Mouse (Mus musculus) NIH3T3 (cell line): ENCODE measurements around the gene Ifrd2.

Experiments
- DNase-seq: peaks from one replicate; pipeline ENCODE4 v3.0.0-alpha.2; 2012; ENCODE audit warnings: low read depth

Ifrd2 gene

DNA sequence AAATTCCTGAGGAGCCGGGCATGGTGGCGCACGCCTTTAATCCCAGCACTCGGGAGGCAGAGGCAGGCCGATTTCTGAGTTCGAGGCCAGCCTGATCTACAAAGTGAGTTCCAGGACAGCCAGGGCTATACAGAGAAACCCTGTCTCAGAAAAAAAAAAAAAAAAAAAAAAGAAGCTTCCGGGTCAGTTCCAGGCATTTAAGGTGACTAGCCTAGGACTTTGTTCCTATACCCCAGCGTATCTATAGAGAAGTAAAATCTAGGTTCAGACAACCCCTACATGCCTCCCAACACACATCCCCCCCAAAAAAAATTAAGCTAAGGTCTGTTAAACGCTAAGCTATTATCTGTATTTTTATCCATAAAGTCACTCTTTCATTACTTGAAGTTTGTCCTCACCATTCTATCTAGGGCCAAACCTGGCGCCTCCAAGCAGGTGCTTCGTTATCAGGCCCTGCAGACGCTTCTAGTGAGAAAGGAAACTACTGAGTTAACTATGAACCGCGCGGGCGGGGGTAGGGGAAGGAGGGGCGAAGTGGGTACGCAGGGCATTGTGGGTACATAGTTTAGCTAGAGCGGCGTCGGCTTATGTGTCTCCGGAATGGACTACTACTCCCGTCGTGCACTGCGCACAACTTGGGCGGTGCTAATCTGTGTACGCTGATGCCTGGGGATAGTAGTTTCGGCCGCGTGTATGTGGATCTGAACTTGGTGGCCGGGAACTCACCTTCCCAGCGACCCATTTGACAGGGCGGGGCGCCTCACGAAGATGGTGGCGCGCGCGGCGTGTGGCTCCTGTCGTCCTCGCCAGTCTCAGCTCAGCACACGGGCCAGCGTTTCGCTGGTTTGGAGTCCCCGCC is at the start of gene Ifrd2:
TSS of gene Ifrd2 (plus strand) at position 669 of the 859 bp plus-strand sequence.
- peak; percentile 95 for DNase-seq

DNA sequence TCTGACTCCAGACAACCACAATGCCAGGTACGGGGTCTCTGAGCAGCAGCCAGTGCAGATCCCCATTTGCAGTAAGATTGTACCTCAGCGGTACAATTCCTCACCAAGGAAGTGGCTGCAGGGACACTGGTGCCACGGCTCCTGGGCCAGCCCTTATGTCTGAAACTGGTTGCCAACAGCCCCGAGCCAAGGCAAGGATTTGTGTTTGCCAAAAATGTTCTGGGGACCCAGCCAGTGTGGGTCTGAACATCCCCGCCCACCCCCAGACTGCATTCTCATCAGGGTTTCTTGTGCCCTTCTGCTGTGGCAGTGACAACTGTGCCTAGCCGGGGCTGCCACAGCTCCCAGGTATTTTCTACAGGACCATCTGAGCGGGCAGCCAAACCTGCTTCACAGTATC is 49.2 kb upstream of the Ifrd2 start:
- DNase-seq = no peak

GRCm38 (mm10) chr9:107538711-107539110 is 48.7 kb upstream of the Ifrd2 start:
- DNase-seq = no peak

- DNase-seq = no peak
Measured at GRCm38 (mm10) chr9:107539940-107540339, 47.5 kb upstream of the Ifrd2 start.

DNA sequence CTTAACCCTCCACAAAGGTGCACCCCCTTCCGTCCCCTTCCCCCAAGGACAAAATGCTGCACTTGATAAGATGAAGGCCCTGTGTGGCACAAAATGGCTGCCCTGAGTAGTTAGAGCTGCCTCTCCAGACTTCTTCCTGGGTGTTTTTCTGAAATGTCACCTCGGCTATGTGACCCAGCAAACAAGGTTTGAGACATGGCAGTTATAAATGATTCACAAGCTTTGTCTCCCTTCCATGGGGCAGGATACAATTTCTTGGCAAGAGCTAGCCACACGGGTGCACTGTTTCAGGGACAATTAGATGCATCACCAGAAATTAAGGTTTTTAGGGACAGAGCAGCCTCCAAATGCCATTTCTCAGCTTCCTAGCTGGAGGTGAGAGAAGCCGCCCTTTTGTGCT is 47.0 kb upstream of the Ifrd2 start:
- no peak for DNase-seq

DNA sequence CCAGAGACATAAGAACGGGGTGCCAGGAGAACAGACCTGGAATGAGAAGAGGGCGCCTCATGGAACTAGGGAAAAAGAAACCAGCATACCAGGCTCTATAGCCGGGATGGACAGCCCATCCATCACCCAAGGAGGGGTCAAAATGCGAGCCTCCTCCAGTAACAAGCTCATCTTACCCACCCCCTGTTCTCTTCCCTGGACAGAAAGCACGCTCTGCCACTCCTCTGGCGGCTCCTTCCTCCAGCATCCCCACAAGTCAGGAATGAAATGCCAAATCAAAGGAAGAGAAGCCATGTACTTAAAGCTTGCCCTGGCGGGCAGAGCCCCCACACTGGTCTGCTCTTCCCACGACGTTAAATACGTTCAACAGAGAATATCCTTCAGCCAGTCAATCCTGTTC is 46.4 kb upstream of the Ifrd2 start:
- DNase-seq = no peak

GRCm38 (mm10) chr9:107541474-107542351 is 45.7 kb upstream of the Ifrd2 start, which contains the start of the genes Cyb561d2 and Nprl2:
Gene Cyb561d2 (minus strand): TSS chr9:107542193.
Gene Nprl2 (plus strand): TSS chr9:107542226.
- peak; percentile 94 for DNase-seq

- no peak for DNase-seq
Measured at GRCm38 (mm10) chr9:107542352-107542686, 45.1 kb upstream of the Ifrd2 start.

DNA sequence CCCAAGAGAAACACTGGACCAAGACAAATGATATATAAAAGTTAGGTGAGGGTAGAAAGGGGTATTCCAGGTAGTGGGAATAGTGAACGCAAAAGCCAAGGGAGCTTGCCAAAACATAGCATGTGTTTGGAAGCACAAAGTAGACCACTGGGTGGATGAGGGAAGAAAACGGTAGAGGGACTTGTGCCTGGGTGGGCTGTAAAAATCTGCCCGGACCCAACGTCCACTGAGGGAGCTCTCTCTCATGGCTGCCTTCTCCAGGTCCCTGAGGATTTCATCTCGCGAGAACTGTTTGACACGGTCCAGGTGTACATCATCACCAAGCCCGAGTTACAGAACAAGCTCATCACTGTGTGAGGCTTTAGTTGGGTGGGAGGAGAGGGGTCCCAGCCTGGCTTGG is 44.7 kb upstream of the Ifrd2 start:
- DNase-seq = no peak

GRCm38 (mm10) chr9:107543299-107543698 is 44.1 kb upstream of the Ifrd2 start:
- DNase-seq = no peak

- no peak for DNase-seq
Measured at GRCm38 (mm10) chr9:107544196-107544700, 43.2 kb upstream of the Ifrd2 start.

DNA sequence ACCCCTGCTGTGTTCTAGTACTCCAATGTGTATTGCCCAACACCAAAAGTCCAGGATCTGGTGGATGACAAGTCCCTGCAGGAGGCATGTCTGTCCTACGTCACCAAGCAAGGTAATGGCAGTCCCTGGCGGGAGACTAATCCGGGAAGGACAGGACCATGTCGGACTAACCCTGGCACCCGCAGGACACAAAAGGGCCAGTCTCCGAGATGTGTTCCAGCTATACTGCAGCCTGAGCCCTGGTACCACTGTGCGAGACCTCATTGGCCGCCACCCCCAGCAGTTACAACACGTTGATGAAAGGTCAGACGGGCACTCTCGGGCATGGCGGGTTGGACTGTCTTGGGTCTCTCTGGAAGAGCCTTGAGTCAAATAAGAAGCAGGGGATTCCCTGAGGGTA is 42.7 kb upstream of the Ifrd2 start:
- no peak for DNase-seq

- DNase-seq = no peak
Measured at GRCm38 (mm10) chr9:107545199-107545598, 42.2 kb upstream of the Ifrd2 start.

GRCm38 (mm10) chr9:107545602-107546001 is 41.8 kb upstream of the Ifrd2 start:
- peak; percentile 87 for DNase-seq

DNA sequence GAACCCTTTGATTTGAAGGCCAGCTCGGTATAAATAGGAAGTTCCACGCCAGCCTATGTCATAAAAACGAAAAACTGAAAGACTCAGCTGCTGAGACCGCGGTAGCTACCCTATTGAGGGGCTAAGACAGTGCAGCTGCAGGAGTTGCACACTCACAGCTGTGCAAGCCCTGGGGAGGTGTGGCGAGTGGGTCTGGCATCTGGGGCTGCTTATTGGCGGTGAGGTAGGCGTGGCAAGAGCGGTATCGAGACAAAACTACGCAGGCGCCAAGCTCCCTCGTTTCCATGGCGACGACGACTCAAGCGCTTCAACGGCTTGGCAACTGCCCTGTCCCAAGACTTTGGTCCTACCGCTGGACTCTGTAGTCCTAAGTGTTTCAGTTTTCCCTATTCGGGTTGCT is 40.4 kb upstream of the Ifrd2 start, which contains the start of gene Zmynd10:
TSS of gene Zmynd10 (plus strand) at position 273 of the 400 bp plus-strand sequence.
- peak; percentile 92 for DNase-seq

GRCm38 (mm10) chr9:107547957-107548356 is 39.5 kb upstream of the Ifrd2 start:
- no peak for DNase-seq

- DNase-seq = no peak
Measured at GRCm38 (mm10) chr9:107548820-107549219, 38.6 kb upstream of the Ifrd2 start.

DNA sequence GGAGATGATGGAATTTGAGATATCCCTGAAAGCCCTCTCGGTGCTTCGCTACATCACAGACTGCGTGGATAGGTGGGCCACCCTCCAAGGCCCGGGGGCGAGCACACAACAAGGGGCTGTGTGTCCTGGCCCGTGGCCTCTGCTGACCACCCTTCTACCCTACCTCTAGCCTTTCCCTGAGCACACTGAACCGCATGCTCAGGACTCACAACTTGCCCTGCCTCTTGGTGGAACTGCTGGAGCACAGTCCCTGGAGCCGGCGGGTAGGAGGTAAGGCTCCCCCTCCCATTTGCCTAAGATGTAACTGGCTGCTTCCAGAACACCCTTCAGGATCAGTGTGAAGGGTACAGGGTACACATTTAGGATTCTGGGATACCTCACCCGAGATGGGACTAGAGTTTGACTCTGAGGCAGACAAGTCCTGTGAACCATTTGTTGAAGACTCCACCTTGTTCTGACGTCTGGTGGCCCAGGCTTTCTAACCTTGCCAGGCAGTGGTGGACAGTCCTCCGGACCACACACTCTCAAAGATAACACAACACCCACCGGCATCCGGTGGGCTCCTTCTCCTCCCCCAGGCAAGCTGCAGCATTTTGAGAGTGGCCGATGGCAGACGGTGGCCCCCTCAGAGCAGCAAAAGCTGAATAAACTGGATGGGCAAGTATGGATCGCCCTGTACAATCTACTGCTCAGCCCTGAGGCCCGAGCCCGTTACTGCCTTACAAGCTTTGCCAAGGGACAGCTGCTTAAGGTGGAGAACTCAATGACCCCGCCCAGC is 38.0 kb upstream of the Ifrd2 start:
- DNase-seq = no peak

DNA sequence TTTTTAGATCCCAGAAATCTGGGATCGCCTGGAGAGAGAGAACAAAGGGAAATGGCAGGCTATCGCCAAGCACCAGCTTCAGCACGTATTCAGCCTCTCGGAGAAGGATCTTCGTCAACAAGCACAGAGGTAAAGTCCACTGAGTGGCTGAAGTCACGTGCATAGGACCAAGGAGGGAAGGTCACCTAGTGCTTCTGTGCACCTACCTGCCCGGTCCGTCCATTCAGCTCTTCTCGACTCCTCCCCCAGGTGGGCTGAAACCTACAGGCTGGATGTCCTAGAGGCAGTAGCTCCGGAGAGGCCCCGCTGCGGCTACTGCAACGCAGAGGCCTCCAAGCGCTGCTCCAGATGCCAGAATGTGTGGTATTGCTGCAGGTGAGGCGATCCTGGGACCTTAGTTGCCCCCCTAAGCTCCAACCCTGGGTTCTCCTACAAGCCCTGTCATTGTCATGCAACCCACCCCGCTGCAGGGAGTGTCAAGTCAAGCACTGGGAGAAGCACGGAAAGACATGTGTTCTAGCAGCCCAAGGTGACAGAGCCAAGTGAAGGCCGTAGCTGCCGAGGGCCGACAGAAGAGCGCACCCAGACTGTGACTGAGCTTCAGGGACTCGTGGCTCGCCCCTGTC is 36.8 kb upstream of the Ifrd2 start:
- DNase-seq = no peak

DNA sequence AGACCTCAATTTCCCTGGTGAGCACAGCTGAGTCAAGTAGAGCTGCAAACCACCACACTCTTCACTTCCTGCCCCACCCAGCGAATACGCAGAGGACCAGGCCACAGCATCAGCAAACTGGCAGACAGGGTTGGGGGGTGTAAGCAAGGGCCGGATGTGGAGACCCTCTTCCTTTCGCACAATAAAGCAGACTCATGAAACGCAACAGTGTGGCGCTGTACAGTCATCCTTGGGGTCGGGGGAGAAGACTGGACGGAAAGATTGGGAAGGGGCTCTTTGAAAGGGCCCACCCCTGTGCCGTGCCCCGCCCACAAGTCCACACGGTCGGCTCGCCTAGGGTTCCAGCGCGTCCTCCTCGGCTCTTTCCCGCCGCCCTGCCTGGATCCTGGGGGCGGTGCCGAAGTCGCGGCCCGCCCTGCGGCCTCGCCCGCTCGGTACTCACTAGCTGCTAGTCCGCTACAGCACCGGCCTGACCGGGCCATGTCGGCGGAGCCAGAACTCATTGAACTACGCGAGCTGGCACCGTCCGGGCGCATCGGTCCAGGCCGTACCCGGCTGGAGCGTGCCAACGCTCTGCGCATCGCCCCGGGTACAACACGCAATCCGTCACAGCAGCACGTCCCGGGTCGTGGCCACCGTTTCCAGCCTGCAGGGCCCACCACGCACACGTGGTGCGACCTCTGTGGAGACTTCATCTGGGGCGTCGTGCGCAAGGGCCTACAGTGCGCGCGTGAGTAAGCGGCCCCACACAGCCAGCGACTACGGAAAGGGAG is 36.1 kb upstream of the Ifrd2 start, which contains the start of gene Rassf1:
TSS of gene Rassf1 (plus strand) at position 439 of the 773 bp plus-strand sequence.
- peak; percentile 85 for DNase-seq
